Mouse (Mus musculus): ENCODE measurements around the gene Erp29.

Gene Erp29

DNA sequence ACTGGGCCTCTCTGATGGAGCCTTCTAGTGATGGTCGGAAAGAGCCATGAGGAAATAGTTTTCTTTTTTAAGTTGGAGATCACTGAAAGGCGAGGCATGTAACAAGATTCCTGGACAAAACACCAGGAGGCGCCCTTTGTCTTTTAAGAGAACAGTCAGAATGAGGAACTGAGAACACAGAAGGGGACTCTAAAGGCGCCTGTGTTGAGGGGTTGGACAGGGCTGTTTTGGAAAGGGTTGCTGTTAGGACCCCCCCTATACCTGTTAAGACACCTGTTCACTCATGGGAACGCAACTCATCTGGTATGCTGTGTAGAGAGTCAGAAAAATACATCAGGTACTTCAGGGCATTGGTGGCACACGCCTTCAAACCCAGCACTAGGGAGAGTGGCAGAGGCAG is 2.3 kb downstream of the Erp29 start:
- DNase-seq (ENCODE audit: low read depth) = peak; percentile 24

DNA sequence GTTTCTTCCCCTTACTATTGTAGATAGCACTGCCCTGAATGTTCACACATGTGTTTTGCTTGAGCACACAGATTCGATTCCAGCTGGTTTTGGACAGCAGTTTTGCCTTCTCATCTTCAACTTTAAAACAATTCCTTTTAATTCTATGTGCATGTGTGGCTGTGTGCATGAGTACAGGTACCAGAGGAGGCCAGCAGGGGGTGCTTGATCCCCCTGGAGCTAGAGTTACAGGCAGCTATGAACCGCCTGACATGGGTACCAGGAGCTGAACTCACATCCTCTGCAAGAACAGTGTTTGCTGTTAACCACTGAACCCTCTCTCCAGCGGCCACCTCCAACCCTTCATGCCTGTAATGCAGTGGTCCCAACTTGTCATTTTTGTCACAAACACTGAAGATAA is 3.9 kb downstream of the Erp29 start:
- DNase-seq (ENCODE audit: low read depth) = no peak

DNA sequence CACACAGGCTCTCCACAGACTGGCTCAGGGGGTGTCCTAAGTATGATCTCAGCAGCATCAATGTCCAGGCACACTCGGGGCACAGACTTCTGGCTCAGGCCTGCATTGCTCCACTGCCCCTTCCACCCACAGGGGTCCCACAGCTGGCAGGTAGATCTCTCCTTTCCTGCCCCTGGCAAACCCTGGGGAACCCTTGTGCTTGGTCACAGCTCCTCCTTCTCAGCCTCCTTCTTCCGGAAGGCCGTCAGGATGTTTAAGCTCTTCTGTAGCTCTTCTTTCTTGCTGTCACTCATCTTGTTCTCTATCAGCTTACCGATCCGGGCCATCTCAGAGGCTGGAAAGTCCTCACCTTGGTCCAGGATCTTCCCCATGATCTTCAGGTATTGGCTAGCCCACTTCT is 7.4 kb downstream of the Erp29 start:
- DNase-seq (ENCODE audit: low read depth) = no peak

DNA sequence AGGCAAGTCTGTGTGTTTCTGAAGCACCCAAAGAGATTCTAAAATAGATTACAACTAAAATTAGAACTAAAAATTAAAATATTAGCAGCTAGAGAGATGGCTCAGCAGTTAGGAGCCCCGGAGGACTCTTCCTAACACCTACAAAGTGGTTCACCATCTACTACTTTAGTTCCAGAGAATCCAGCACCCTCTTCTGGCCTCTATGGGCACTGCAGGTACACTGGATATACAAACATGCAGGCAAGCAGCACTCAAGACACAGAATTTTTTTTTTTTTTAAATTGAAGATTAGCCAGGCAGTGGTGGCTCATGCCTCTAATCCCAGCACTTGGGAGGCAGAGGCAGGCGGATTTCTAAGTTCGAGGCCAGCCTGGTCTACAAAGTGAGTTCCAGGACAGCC is 8.8 kb downstream of the Erp29 start:
- DNase-seq (ENCODE audit: low read depth) = no peak

DNA sequence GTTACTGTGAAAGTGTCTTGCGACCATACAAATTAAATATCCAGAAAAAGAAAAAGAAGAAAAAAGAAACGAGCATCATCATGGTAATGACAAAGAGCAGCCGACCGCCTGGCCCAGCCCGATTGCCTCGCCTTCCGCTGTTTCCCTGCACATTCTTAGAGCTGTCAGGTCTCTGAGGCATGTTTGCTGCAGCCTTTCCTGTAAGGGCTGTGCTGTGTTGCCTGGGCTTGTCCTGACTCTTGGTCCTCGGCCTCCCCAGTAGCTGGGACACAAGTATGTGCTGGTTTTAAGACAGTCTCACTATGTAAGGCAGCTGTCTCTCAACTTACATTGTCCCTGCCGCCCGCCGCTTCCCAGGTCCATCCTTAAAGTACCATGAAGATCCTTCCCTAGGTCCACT is 13.6 kb downstream of the Erp29 start:
- no peak for DNase-seq (ENCODE audit: low read depth)

DNA sequence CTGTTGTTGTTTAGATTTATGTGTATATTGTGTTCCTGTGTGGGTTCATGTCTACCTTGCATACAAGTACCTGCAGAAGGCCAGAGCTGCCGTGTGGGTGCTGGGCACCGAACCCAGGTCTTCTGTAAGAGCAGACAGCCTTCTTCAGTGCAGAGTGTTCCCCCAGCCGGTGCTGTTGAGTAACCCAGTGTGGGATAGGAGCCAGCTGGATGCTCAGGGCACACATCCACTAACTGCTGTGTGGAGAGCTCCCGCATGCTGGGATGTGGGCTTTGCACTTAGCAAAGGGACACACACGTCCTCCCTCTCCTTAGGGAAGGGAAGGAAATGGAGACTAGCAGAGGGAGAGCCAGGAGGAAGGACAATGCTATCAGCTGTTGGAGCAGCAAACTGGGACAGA is 14.2 kb downstream of the Erp29 start:
- no peak for DNase-seq (ENCODE audit: low read depth)

DNA sequence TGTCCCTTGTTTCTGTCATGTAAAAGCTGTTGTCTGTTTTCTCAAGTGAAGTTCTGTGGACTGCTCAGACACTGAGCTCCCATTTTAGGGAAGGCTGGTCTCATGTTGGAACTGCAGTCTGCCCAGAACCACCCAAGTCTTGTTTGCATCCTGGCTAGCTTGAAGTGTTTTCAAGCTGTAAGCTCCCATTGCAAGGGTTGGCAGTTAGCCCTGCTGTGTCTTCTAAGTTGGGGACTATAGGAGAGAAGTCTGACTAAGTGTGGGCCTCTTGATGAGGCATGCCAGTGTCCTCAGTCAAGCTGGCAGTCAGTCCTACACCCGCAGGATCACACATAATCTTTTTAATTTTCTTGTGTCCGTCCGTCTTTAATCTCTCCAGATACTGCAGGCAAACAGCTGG is 23.4 kb downstream of the Erp29 start:
- DNase-seq (ENCODE audit: low read depth) = no peak

DNA sequence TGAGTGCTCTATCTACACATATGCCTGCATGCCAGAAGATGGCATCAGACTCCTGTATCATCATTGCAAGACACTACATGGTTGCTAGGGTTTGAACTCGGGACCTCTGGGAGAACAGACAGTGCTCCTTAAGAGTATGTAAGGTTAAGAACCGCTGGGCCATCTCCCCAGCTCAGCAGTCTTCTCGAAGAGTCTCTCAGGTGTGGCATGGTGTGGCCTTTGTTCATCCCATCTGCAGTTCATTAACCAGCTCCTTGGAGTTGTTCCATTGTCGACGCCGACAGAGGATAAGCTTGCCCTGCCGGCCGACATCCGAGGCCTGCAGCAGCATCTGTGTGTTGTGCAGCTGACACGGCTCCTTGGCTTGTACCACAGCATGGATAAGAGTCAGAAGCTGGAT is 29.0 kb downstream of the Erp29 start:
- DNase-seq (ENCODE audit: low read depth) = no peak

DNA sequence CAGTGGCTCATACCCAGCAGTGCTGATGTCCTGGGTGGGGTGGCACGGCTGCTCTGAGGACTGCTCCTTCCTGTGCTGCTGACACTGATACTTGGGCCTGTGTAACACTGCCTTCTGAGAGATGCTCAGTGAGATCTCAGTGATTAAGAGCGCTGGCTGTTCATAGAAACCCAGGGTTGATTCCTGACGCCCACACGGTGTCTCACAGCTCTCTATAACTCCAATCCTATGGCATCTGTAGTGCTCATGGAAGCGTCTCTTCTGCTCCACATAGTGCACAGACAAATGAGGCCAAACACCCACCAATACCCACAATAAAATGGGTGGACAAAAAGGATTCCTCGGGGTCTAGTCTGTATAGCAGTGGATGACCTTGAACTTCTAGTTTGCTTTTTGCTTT is 29.5 kb downstream of the Erp29 start:
- no peak for DNase-seq (ENCODE audit: low read depth)

DNA sequence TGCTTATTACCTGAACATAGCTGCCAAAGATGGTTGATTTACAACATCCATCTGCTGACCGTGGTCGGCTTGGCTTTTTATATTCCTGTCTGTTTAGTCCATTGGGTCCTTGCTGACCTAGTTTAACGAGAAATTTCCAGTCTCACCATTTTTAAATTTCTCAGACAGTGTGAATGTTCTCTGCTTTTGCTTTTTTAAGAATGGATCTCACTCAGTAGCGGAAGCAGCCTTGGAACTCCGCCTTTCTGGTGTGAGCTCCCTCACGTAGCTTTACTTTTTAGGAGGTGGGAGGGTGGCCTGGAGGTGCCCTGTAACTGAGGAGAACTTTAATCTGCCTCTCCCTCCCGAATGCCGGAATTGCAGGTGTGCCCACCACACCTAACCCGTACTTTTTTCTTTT is 31.6 kb downstream of the Erp29 start:
- no peak for DNase-seq (ENCODE audit: low read depth)

DNA sequence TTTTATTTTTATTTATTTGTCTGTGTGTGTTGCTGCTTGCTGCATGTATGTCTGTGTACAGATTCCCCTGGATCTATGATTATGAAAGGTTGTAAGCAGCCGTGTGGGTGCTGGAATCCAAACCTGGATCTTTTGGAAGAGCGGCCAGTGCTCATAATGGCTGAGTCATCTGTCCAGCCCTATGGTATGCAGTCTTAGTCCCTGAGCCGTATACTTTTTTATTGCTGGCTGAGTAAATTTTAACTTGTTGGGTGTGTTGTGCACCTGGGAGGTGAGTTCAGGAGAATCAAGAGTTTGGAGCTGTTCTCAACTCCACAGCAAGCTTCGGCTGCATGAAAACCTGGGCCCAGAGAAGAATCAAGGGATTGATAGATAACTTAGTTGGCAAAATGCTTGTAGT is 41.3 kb downstream of the Erp29 start:
- DNase-seq (ENCODE audit: low read depth) = no peak

DNA sequence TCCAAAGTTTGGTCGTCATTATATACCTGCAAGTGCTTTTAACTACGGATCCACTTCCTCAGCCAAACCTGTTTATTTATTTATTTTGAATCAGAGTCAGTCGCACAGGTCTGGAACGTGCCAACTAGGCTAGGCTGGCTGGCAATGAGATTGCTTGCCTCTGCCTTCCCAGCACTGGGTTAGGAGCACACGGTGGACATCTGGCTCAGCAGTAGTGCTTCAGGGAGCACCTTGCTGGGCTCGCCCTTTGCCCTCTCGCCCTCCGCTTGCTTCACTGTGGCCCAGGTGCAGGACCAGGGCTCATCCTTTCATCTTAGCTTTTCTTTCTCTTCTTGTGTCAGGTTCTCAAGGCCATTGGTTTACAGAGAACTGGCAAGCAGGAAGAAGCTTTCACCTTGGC is 44.5 kb downstream of the Erp29 start:
- DNase-seq (ENCODE audit: low read depth) = no peak

DNA sequence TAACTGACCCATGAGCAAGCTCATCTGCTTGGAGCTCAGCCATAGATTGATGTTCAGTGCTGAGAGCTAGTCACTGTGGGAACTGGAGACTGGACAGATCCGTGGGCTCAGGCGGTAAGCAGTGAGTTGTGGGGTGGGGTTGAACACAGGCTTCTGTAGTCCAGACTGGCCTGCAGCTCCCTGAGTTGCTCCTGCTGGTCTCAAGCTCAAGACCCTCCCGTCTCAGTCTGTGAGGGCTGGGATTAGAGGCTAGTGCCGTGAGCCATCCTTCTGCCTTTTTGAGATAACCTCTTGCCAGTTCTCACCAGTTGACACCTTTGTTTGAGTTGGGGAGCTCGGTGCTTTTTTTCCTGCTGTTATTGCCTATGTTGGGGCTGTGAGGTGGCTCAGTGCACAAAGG is 51.5 kb downstream of the Erp29 start:
- no peak for DNase-seq (ENCODE audit: low read depth)

DNA sequence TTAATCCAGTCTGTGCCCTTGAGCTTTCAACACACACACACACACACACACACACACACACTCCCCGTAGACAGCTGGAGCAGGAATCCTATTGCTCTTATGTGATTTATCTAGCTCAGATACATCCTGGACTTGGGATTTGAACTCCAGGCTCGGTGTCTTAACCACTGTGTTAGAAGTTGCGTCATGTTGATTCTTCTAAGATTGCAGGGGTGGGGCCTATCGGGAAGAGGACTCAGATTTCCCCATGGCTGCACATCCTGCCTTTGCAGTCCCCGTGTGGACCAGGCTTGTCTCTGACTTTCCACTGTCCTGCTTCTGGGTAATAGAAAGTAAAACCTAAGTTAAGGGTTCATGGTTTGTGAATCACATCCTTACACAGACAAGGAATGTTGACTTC is 52.2 kb downstream of the Erp29 start:
- no peak for DNase-seq (ENCODE audit: low read depth)

DNA sequence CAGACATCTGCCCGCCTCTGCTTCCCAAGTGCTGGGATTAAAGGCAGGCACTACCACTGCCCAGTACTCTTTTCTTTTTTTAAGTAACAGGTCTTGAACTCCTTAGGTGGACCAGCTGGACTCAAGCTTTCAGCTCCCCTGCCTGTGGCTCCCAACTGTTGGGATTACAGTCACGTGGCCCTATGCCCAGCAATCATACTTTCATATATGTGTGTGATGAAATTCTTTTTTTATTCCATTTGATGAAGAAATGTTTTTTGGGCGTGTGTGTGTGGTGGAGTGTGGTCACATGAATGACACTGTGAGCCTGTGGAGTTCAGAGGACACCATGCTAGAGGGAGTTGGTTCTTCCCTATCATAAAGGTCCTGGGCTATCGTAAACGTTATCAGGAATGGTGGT is 52.8 kb downstream of the Erp29 start:
- DNase-seq (ENCODE audit: low read depth) = no peak

DNA sequence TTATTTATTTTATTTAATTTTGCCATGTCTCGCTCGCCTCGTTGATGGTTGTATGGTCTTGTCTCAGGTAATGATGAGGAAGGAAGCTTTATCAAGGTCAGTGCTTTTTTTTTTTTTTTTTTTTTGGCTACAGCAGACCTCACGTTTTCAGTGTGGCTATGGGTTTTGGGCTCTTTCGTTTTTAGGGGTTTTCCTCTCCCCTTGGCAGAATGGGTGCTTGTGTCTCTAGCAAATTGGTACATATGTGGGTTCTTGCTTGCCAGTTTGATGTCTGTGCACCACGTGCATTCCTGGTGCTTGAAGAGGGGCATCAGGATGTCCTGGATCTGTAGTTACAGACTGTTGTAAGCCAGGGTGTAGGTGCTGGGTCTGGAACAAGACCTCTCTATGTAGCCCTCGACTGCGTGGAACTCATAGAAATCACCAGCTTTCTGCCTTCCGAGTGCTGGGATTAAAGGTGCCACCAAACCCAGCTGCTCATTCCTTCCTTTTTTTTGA is 53.3 kb downstream of the Erp29 start:
- no peak for DNase-seq (ENCODE audit: low read depth)

DNA sequence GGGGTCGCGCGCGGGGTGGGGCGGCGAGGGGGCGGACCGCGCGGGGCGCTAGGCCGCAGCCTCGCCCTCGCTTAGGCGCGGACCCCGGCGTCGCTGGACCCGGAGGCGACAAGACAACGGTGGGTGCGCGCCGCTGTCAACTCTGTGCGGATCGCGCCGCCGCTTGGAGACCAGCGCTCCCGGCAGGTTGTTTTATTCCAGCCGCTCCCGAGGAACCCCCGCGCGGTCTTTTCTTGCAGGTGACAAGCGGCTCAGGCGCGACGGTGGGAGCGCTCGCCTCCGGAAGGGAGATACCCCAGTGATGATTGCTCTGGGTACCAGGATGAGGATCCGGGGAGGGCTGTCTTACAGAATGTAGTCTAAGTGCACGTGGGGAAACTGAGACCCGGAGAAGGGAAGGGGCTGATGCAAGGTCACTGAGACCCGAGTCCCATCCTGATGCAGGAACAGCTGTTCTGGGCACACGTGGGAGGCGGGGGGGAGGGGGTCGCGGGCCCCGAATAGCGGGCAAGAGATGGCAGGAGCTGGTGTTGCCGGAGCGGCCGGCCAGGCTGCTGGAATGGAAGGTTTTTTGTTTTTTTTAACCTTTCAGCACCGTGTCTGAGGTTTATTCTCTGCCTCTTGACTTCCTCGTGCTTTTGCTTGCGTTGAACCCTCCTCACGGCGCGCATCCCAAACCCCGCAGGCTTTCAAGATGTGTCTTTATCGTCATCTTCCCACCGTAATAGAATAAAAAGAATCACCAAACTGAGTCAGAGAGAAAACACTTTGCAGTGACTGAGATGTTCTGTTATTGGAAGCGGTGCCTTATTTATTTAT is 54.0 kb downstream of the Erp29 start:
- DNase-seq (ENCODE audit: low read depth) = no peak

DNA sequence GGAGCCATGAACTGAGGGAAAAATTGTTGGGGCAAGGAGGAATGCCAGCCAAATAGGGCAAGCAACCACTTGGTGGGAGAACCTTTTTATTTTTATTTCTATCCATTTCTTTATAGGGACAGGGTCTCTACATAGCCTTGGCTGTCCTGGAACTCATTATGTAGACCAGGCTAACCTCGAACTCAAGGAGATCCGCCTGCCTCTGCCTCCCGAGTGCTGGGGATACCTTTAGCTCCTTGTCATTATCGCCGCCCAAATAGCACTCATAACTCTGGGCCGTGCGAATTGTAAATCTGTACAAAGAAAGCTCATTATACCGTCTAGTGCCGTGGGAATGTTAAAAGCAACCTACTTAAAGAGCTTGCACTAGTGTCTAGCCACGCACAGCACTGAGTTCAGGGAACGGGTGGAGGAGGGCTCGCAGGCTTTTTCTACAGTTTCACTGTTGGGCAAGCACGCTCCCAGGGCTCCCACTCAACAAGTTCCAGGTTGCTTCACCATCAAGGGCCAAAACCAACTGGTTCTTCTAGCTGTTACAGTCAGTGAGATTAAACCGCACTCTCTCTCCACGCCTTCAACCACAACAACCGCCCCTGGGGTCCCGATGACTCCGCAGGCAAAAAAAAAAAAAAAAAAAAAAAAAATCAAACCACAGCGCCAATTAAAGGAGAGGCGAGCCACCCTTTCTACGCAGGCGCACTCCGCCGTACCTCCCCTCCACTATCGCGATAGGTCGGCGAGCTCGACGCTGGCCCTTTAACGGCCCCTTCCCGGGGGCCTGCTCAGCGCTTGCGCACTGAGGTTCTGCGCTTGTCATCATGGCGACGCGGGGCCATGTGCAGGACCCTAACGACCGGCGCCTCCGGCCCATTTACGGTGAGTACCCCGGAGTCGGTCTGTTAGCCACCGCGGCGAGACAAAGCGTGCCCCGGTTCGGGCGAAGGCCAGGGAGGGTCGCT is 54.8 kb downstream of the Erp29 start, which contains the start of gene Naa25:
Naa25 (plus strand) TSS at position 750 of the 959 bp plus-strand sequence.
- peak; percentile 91 for DNase-seq (ENCODE audit: low read depth)

DNA sequence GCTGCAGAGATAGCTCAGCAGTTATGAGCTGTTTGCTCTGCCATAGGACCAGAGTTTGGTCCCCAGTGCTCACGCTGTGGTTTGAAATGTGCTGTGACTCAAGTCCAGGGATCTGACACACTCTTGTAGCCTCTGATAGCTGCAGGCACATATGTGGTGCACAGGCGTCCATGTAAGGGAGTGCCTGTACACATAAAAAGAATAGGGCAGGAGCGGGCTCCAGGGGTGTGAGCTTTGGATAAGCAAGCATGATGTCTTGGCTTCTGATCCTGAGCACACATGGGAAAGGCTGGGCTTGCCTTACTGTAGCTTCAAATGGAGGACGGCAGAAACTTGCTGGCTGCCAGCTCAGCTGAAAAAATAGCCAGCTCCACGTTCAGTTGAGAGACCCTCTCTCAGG is 56.7 kb downstream of the Erp29 start:
- DNase-seq (ENCODE audit: low read depth) = no peak

DNA sequence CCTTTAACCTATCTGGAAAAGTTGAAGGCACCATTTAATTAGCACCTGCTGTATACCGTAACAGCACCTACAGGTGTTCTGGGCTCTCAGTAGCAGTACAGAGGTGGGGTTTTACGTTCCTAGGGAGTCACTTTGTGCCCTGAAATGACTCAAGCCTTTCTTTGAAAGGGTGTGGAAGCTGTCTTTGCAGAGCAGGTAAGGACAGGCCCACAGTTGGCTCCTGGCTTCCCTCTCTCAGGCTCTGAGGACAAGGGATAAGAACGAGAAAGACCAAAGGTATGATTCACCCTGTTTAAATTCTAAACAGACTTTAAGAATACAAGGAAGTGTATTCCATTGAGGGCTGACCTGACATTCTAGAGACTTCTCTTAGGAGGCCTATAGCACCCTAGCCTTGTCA is 58.9 kb downstream of the Erp29 start:
- no peak for DNase-seq (ENCODE audit: low read depth)

DNA sequence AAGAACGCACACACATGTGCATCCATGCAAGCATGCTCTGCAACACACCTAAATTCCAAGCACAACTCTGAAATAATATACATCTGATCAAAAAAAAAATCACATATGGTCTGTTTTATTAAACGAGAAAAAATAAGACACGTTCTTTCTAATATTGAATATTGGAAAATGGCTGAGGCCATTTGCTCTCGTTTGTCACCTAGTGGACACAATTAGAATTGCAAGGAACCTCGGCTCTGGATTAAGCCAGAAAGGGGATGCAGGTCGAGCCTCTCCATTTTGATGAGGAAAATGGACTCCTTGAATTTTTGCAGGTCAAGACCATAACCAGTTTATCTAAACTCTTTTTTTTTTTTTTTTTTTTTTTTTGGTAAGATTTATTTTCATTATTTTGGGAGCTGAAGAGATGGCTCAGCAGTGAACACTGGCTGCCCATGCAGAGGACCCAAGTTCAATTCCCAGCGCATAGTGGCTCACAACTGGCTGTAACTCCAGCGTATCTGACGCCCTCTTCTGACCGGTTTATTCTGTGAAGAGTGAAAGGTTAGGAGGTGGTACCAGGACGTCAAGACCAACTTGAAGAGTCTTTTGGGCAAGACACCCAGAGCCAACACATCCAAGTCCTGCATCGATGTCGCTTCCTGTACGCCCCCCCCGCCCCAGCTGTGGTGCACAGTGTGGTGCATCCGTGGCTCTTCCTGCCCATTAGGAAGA is 59.5 kb downstream of the Erp29 start:
- DNase-seq (ENCODE audit: low read depth) = no peak

DNA sequence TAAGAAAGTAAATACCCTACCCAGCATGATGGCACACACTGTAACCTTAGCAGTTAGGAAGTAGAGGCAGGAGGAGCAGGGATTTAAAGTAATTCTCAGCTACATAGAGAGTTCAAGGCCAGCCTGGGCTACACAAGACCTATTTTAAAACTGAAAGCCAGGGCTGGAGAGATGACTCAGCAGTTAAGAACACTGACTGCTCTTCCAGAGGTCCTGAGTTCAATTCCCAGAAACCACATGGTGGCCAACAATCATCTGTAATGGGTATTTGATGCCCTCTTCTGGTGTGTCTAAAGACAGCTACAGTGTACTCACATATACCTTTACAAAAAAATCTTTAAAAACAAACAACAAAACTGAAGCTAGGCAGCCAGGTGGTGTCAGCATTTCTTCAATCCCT is 62.6 kb downstream of the Erp29 start:
- DNase-seq (ENCODE audit: low read depth) = no peak

Data from fibroblast of lung, adult 2 months (primary cell).